8 mouse cellular contexts compared by ENCODE assay signal in the genomic region with DNA sequence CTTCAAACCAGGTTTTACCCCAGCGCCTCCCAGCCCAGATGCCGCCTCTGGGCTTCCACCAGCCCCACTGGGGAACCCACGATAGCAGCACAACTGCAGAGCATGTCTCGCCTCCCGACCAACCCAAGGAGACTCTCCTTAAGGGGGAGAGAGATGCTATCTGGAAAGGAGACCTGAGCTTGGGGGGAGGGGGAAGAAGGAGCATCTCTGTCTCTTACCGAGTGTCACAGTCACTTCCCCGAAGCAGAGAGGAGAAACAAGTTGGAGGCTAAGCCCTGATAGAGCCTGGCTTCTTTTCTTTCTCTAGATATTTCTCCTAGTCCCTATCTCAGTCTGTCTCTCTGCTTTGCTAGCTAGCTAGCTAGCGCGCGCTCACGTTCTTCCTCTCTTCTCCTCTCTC. TPM values are rescaled to one million over a fixed set of nuclear protein-coding genes. Genes with fewer than 3 reads are reported as not detected.
A peak's percentile ranks its signal among the peaks of the same experiment; 100 is the strongest.
DNase-seq lines count a peak whose midpoint lies in the region; ATAC-seq lines count a peak whose summit lies in the region.

No protein-coding gene starts in this region.

- no peak for ATAC-seq in heart, embryonic 15.5 days (replicated peaks; ENCODE audit: insufficient number of reproducible peaks, insufficient read depth, low FRiP score, low read depth)
- ATAC-seq in intestine, embryonic 15.5 days, result no peak
- ATAC-seq in neural tube, embryonic 11.5 days (ENCODE audit: insufficient read depth, low FRiP score, low TSS enrichment), result no peak
- ATAC-seq in granulocyte monocyte progenitor cell, adult 5-6 weeks (replicated peaks; ENCODE audit: poor library complexity, severe bottlenecking), result no peak
- no peak for ATAC-seq in monocyte, adult 5-6 weeks (replicated peaks; ENCODE audit: insufficient number of reproducible peaks, low FRiP score, low TSS enrichment, poor library complexity, severe bottlenecking)

- no peak overlapping the region for H3K9ac ChIP-seq in heart, embryonic 15.5 days
- H3K9ac ChIP-seq in intestine, embryonic 15.5 days, result no peak overlapping the region
- peak overlapping the region; percentile 45; the same call in 1 of the 2 replicates for H3K9ac ChIP-seq in neural tube, embryonic 11.5 days (ENCODE audit: low read length)

- peak overlapping the region; percentile 48 for H3K4me2 ChIP-seq in heart, embryonic 15.5 days
- H3K4me2 ChIP-seq in intestine, embryonic 15.5 days (replicated peaks), result peak overlapping the region; percentile 53
- H3K4me2 ChIP-seq in neural tube, embryonic 11.5 days (ENCODE audit: low read depth), result peak overlapping the region; percentile 49

- no peaks in the 10 kb centered on the region for H3K36me3 ChIP-seq in heart, embryonic 15.5 days
- H3K36me3 ChIP-seq in intestine, embryonic 15.5 days, result no peaks in the 10 kb centered on the region
- no peaks in the 10 kb centered on the region for H3K36me3 ChIP-seq in neural tube, embryonic 11.5 days (ENCODE audit: control insufficient read depth, insufficient read depth, low read length)

- H3K9me3 ChIP-seq in heart, embryonic 15.5 days (replicated peaks), result no peaks in the 10 kb centered on the region
- no peaks in the 10 kb centered on the region for H3K9me3 ChIP-seq in intestine, embryonic 15.5 days
- H3K9me3 ChIP-seq in neural tube, embryonic 11.5 days (ENCODE audit: control insufficient read depth, low read length), result no peaks in the 10 kb centered on the region

- peak overlapping the region; percentile 32 for H3K4me3 ChIP-seq in heart, embryonic 15.5 days
- peak overlapping the region; percentile 24 for H3K4me3 ChIP-seq in intestine, embryonic 15.5 days (replicated peaks)
- peak overlapping the region; percentile 30 for H3K4me3 ChIP-seq in neural tube, embryonic 11.5 days (ENCODE audit: low read depth, low read length)

- H3K27me3 ChIP-seq in heart, embryonic 15.5 days, result peaks cover 8% of the 10 kb centered on the region; the same call in 1 of the 2 replicates
- H3K27me3 ChIP-seq in intestine, embryonic 15.5 days (replicated peaks), result no peaks in the 10 kb centered on the region
- no peaks in the 10 kb centered on the region for H3K27me3 ChIP-seq in neural tube, embryonic 11.5 days (ENCODE audit: control insufficient read depth, insufficient read depth, low read length)

- 18% methylated on average over 11 of the region's 11 CpGs for WGBS in heart, embryonic 15.5 days
- 6% methylated on average over 11 of the region's 11 CpGs for WGBS in intestine, embryonic 15.5 days
- 28% methylated on average over 11 of the region's 11 CpGs for WGBS in neural tube, embryonic 11.5 days

- no peak overlapping the region for H3K27ac ChIP-seq in heart, embryonic 15.5 days
- H3K27ac ChIP-seq in intestine, embryonic 15.5 days, result no peak overlapping the region
- H3K27ac ChIP-seq in neural tube, embryonic 11.5 days (ENCODE audit: low read depth, low read length), result no peak overlapping the region

- H3K4me1 ChIP-seq in heart, embryonic 15.5 days (replicated peaks), result no peaks in the 10 kb centered on the region
- no peaks in the 10 kb centered on the region for H3K4me1 ChIP-seq in intestine, embryonic 15.5 days (replicated peaks)
- no peaks in the 10 kb centered on the region for H3K4me1 ChIP-seq in neural tube, embryonic 11.5 days (ENCODE audit: control insufficient read depth, insufficient read depth, low read length)

- DNase-seq in heart, adult 8-10 months (ENCODE audit: low spot score), result no peak
- peak; percentile 44 for DNase-seq in embryo, embryonic 10.5 days (ENCODE audit: low spot score)
- peak; percentile 32 for DNase-seq in neural tube, embryonic 11.5 days (ENCODE audit: low spot score)
- no peak for DNase-seq in adrenal gland, adult 18-20 months (ENCODE audit: low spot score in 2 of 2)

RNA-seq across cellular contexts. Expression of a gene that starts 0.9 kb away (rescaled TPM):
- polyA plus RNA-seq in heart, embryonic 15.5 days (2015; fragmentation: Nextera tagmentation; extraction: Ambion mirVana), result 1.4 and 2.3 TPM in 2 replicates
- under 1 TPM; 0.17 to 0.46 (median 0.20) TPM for total RNA-seq in heart, adult 8-10 months (2022)
- 2.4 and 2.7 TPM in 2 replicates for polyA plus RNA-seq in intestine, embryonic 15.5 days (2015; fragmentation: Nextera tagmentation; extraction: Ambion mirVana)
- 2.7 and 4.2 TPM in 2 replicates for polyA plus RNA-seq in neural tube, embryonic 11.5 days (2014; fragmentation: Nextera tagmentation; extraction: Ambion mirVana)
- total RNA-seq in adrenal gland, adult 18-20 months (2021), result 1 to 10 TPM; 1.2 to 2.0 TPM
- total RNA-seq in granulocyte monocyte progenitor cell, adult 5-6 weeks (2014; fragmentation: Nextera tagmentation), result not detected in 2 replicates
- total RNA-seq in granulocyte monocyte progenitor cell, adult 5-6 weeks (2017), result not detected in 2 replicates
- not detected in 3 replicates for total RNA-seq in monocyte, adult 5-6 weeks (2017)

Comparison
In these comparisons a context has a peak if more than half of its experiments do, and no peak if none do; other contexts are left out.
1. DNase-seq: peak in embryo, embryonic 10.5 days (single experiment) and neural tube, embryonic 11.5 days (single experiment); none in heart, adult 8-10 months (single experiment) and adrenal gland, adult 18-20 months (0 of 2).
2. Peak in every context shown above with its lines, with median percentiles within 50 percentile points of each other: H3K4me2 ChIP-seq and H3K4me3 ChIP-seq.